Mouse (Mus musculus) hindbrain, embryonic 11.5 days (tissue): Measurements from ENCODE around the gene Faim2. TPM values are rescaled to one million over a fixed set of nuclear protein-coding genes. Genes with fewer than 3 reads are reported as not detected.

Source experiments
- ATAC-seq: fragments of 200-750 bp; cut with Nextera tagmentation; 2 replicates; pipeline ENCODE4 v1.8.0; 2017; ENCODE audit warnings: mild to moderate bottlenecking, moderate TSS enrichment, moderate library complexity; ENCODE audit not compliant: low FRiP score
- DNase-seq: peaks from one replicate; pipeline ENCODE4 v3.0.0-alpha.2; 2015; ENCODE audit warnings: low spot score
- H3K27ac ChIP-seq: fragments of 300-500 bp; sonication (generic); 2 replicates; pipeline ENCODE4 v1.5.1; 2014; ENCODE audit warnings: mild to moderate bottlenecking, low read depth, low read length
- H3K27me3 ChIP-seq: fragments of 300-500 bp; sonication (generic); 2 replicates; pipeline ENCODE4 v1.6.1; 2014; ENCODE audit warnings: mild to moderate bottlenecking, low read length, moderate library complexity, mixed read lengths; ENCODE audit not compliant: control insufficient read depth, insufficient read depth
- H3K36me3 ChIP-seq: fragments of 300-500 bp; sonication (generic); 2 replicates; pipeline ENCODE4 v1.6.1; 2014; ENCODE audit warnings: mild to moderate bottlenecking, low read length, moderate library complexity, mixed read lengths; ENCODE audit not compliant: control insufficient read depth, insufficient read depth
- H3K4me1 ChIP-seq: fragments of 300-500 bp; sonication (generic); replicated peaks from 2 replicates; pipeline ENCODE4 v1.6.1; 2014; ENCODE audit warnings: low read length, mixed read lengths; ENCODE audit not compliant: control insufficient read depth, insufficient read depth
- H3K4me2 ChIP-seq: fragments of 300-500 bp; sonication (generic); replicated peaks from 2 replicates; pipeline ENCODE4 v1.6.1; 2014; ENCODE audit warnings: mild to moderate bottlenecking, low read depth, low read length
- H3K4me3 ChIP-seq: fragments of 300-500 bp; sonication (generic); 2 replicates; pipeline ENCODE4 v1.5.1; 2014; ENCODE audit warnings: low read depth, low read length
- H3K9ac ChIP-seq: fragments of 300-500 bp; sonication (generic); 2 replicates; pipeline ENCODE4 v1.6.1; 2014; ENCODE audit warnings: low read depth, low read length
- H3K9me3 ChIP-seq: fragments of 300-500 bp; sonication (generic); 2 replicates; pipeline ENCODE4 v1.6.1; 2016; ENCODE audit warnings: low read length; ENCODE audit not compliant: control insufficient read depth
- WGBS: fragments of 180-500 bp; shearing (Covaris S2); extraction: QIAGEN DNeasy Blood & Tissue Kit; methylation state at CpG from one replicate; pipeline ENCODE4 v1.1.7; 2014; 5-methylcytosine and 5-hydroxymethylcytosine counted together
- polyA plus RNA-seq: library from polyadenylated mRNA; unstranded; fragments of >200 nt; fragmentation: Nextera tagmentation; extraction: Ambion mirVana; gene quantifications from 2 replicates; pipeline ENCODE4 v1.2.1, GENCODE M21; 2014

Gene Faim2
- polyA plus RNA-seq, 1 experiment from 2014 or later = 0.97 TPM

DNA sequence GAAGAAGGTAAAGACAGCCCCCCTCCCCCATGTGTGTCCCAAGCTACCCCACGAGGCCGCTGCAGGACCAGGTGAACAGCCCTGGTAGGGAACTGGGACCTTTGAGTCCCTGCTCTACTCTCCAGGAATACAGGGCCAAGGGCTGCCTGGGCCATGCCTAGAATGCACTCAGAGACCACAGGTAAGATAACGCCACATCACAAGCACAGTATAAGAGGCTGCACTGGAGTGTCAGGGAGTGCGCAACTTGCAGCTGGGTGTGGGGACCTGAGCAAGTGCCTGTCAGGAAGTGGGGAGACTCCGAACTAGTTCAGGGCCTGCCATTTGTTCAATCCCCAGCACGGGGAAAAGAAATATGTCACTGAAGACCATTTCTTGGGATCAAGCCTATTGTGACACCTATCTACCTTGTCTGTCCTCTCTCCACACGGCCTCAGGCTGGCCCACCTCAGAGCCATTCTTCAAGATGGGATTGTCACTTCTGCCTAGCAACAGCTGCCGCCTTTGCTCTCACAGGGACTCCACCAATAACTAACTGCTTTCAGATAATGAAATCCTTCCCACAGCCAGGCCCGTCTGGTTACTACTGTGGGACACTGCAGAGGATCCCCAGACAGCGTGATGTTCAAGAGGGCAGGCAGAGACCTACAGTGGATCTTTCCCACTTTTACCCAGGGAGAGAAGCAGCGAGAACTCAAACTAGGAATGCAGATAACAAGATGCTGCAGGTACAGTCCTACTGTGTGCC lies 74.6 kb downstream of the Faim2 start:
- peaks cover 2% of the 10 kb centered on the region; the same call in 1 of the 2 replicates for H3K4me1 ChIP-seq
- no peak overlapping the region for H3K27ac ChIP-seq
- H3K36me3 ChIP-seq = no peaks in the 10 kb centered on the region
- DNase-seq = no peak
- ATAC-seq = no peak
- no peak overlapping the region for H3K4me2 ChIP-seq
- WGBS = 72% methylated on average over 11 of the region's 11 CpGs
- H3K27me3 ChIP-seq = no peaks in the 10 kb centered on the region
- no peak overlapping the region for H3K9ac ChIP-seq
- H3K4me3 ChIP-seq = no peak overlapping the region; the same call in 1 of the 2 replicates
- H3K9me3 ChIP-seq = no peaks in the 10 kb centered on the region

DNA sequence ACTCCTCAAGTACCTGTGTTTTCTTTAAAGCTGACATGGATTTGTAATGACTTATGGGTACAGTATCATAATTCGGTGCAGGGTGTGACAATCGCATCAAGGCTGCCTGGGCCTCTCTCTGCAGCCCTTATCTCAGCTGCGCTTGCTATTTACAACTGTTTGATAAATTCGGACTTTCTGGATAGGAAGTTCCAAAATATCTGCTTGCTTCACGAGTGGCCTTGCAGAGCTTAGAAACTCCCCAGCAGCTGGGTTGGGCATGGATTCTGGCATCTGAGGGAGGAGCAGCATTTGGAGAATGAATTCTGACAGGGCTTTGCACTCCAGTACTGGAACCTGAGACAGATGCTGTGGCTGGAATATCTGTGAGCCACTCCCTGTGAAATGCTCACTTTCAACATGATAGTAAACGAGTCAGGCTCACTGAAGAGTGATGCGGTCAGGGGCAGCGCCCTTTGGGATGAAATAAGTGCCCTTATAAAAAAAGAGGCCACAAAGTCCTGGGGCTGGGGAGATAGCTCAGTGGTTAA lies 78.1 kb downstream of the Faim2 start:
- H3K4me2 ChIP-seq = no peak overlapping the region
- ATAC-seq = no peak
- H3K4me1 ChIP-seq = no peaks in the 10 kb centered on the region; the same call in 1 of the 2 replicates
- H3K27me3 ChIP-seq = no peaks in the 10 kb centered on the region
- 82% methylated on average over 8 of the region's 8 CpGs for WGBS
- H3K36me3 ChIP-seq = no peaks in the 10 kb centered on the region
- no peak overlapping the region for H3K27ac ChIP-seq
- no peak overlapping the region for H3K9ac ChIP-seq
- H3K4me3 ChIP-seq = no peak overlapping the region
- H3K9me3 ChIP-seq = no peaks in the 10 kb centered on the region
- no peak for DNase-seq

DNA sequence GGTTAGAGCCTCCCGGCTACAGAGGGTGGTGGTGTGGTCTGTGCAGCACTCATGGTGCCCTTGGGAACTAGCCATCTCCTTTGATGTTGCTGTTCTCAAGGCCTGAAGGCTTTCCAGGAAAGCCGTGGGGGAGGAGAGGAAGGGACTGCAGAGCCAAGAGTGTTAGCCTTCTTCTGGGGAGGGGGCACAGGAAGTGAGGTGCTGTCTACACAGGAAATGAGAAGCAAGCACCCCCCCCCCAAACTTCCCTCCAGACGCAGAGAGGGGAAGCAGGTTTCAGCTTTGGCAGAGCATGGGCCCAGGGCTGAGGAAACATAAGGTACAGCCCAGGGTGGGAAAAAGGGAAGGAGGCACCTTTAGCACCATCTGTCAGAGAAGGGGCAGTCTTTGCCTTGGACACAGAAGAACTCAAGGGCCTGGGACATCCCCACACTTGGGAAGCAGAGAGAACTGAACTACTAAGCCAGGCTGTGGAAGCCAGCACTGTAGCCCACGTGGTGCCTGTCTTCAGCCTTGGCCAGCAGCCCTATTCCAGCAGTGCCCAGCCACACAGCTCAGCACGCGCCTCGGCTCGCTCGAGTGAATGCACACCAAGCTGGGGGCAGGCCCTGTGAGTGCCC lies 78.7 kb downstream of the Faim2 start:
- ATAC-seq = no peak
- H3K9me3 ChIP-seq = no peaks in the 10 kb centered on the region
- 85% methylated on average over 9 of the region's 9 CpGs for WGBS
- DNase-seq = no peak
- H3K27me3 ChIP-seq = no peaks in the 10 kb centered on the region
- no peaks in the 10 kb centered on the region; the same call in 1 of the 2 replicates for H3K4me1 ChIP-seq
- no peak overlapping the region for H3K4me3 ChIP-seq
- no peak overlapping the region for H3K4me2 ChIP-seq
- H3K36me3 ChIP-seq = no peaks in the 10 kb centered on the region
- H3K9ac ChIP-seq = no peak overlapping the region
- no peak overlapping the region for H3K27ac ChIP-seq

Other genes with a start within 250 kb of the Faim2 start
- gene Prpf40b, start 233.1 kb downstream of the Faim2 start, polyA plus RNA-seq = 41.9 and 45.7 TPM in 2 replicates
- 0.22 and 0.29 TPM in 2 replicates for gene Fam186b, start 232.3 kb downstream of the Faim2 start, polyA plus RNA-seq
- gene Fmnl3, start 157.7 kb downstream of the Faim2 start, polyA plus RNA-seq = 10.5 and 11.4 TPM in 2 replicates
- 212 and 224 TPM in 2 replicates for gene Tmbim6, start 135.3 kb downstream of the Faim2 start, polyA plus RNA-seq
- gene Nckap5l, start 70.4 kb downstream of the Faim2 start, polyA plus RNA-seq = 9.3 and 10.2 TPM in 2 replicates
- gene Bcdin3d, start 53.4 kb downstream of the Faim2 start, polyA plus RNA-seq = 17.1 and 18.1 TPM in 2 replicates
- not detected in 2 replicates for gene Aqp2, start 50.9 kb upstream of the Faim2 start, polyA plus RNA-seq
- 0.28 and 0.36 TPM in 2 replicates for gene Aqp5, start 62.6 kb upstream of the Faim2 start, polyA plus RNA-seq
- 1.0 and 1.7 TPM in 2 replicates for gene Aqp6, start 73.2 kb upstream of the Faim2 start, polyA plus RNA-seq
- gene Racgap1, start 123.5 kb upstream of the Faim2 start, polyA plus RNA-seq = 161 and 202 TPM in 2 replicates
- gene Asic1, start 142.2 kb upstream of the Faim2 start, polyA plus RNA-seq = 14.4 and 21.0 TPM in 2 replicates
- gene Smarcd1, start 174.0 kb upstream of the Faim2 start, polyA plus RNA-seq = 99.1 and 103 TPM in 2 replicates
- gene Gm17349, start 177.3 kb upstream of the Faim2 start, polyA plus RNA-seq = not detected in 2 replicates
- gene Gpd1, start 189.3 kb upstream of the Faim2 start, polyA plus RNA-seq = 0.25 and 0.36 TPM in 2 replicates
- 148 and 163 TPM in 2 replicates for gene Cox14, start 197.5 kb upstream of the Faim2 start, polyA plus RNA-seq
- gene Cers5, start 244.7 kb upstream of the Faim2 start, polyA plus RNA-seq = 61.6 and 66.6 TPM in 2 replicates